Mouse (Mus musculus) small intestine, adult 2 months (tissue): ENCODE data around the gene Phlda2.
A peak's percentile ranks its signal among the peaks of the same experiment; 100 is the strongest.

Experiments used
- CTCF ChIP-seq: fragments of 200-500 bp; IDR thresholded peaks from 2 replicates; pipeline ENCODE4 v1.5.1; 2012; ENCODE audit warnings: low read depth, mild to moderate bottlenecking, control low read depth, inconsistent platforms, low read length, moderate library complexity, mixed read lengths; ENCODE audit not compliant: insufficient replicate concordance, insufficient read length; ENCODE audit errors: extremely low read depth
- POLR2A ChIP-seq: fragments of 200-500 bp; IDR thresholded peaks from 2 replicates; pipeline ENCODE4 v1.6.1; 2012; ENCODE audit warnings: low read depth, mild to moderate bottlenecking, control low read depth, inconsistent platforms, low read length, moderate library complexity

GRCm38 (mm10) chr7:143544368-143544767, 41.4 kb upstream of the Phlda2 start:
- no peak for TF ChIP-seq POLR2A
- TF ChIP-seq CTCF: peak; percentile 44; the same call in 1 of the 2 replicates
